Mouse (Mus musculus): ENCODE measurements at regions not wholly inside any gene's neighbourhood (a gene's known extent, or its start where the extent isn't known, plus 50 kb on each side); places are given as distances from the start of the nearest gene placed in this dataset.

DNA sequence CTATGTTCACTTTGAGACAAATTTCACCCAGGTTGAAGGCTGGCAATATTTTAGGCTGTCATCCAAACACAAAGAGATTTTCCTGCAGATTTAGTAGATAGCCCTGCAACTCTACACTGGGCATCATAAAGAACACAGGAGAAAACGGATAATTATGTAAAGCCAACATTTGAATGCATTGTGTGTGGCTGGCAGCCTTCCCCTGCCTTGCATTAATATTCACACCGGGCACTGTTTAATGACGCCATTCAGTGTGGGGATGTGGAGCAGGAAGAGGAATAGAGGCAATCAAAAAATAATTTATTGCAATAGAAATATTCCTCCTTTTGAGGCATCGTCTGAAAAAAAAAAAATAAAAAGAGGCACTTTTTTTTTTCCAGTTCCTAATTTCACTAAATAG is 105.7 kb downstream of the Samd5 start:
- no peak overlapping the region for H3K4me2 ChIP-seq (ENCODE audit: insufficient read depth, low read depth, poor library complexity, severe bottlenecking)
- H3K4me1 ChIP-seq (ENCODE audit: control insufficient read depth in 1 of 2, insufficient read depth in 2 of 2), result no peaks in the 10 kb centered on the region
- dilution Hi-C loops (cut with MboI; ENCODE audit: extremely low pct_ligation_motif_present, extremely low pct_unique_long_range_greater_than_20kb, low sequenced_read_pairs), result no loop called here
- no peaks in the 10 kb centered on the region for H3K9me3 ChIP-seq (replicated peaks; ENCODE audit: low read length)
- no peak overlapping the region for H3K4me3 ChIP-seq (replicated peaks in 1 of 3; ENCODE audit: low read depth in 2 of 3, low read length in 2 of 3, poor library complexity in 1 of 3)
- no peak for DNase-seq (ENCODE audit: extremely low read depth)
- no peaks in the 10 kb centered on the region for H3K36me3 ChIP-seq (replicated peaks in 1 of 2; ENCODE audit: control insufficient read depth in 1 of 2, insufficient read depth in 1 of 2, low read length in 1 of 2)
- TF ChIP-seq E2F4 (IDR thresholded peaks at IDR 0.05; ENCODE audit: insufficient replicate concordance, low read depth, low read length) (no peak), JUND (conservative IDR thresholded peaks at IDR 0.05; ENCODE audit: low read depth, low read length) (no peak), MAFK (IDR thresholded peaks at IDR 0.05; ENCODE audit: insufficient replicate concordance, low read length) (no peak)
- H3K9ac ChIP-seq (ENCODE audit: insufficient read depth, low read depth), result no peak overlapping the region
- in situ Hi-C loops (cut with MboI; ENCODE audit: low pct_ligation_motif_present, low pct_unique_long_range_greater_than_20kb, low sequenced_read_pairs), result no loop called here
- no peak overlapping the region for H3K27ac ChIP-seq (ENCODE audit: insufficient read depth, low read depth)
- H3K79me2 ChIP-seq (replicated peaks; ENCODE audit: control insufficient read depth, extremely low read depth, insufficient read depth, poor library complexity, severe bottlenecking), result no peaks in the 10 kb centered on the region
- no peaks in the 10 kb centered on the region for H3K27me3 ChIP-seq (replicated peaks)

DNA sequence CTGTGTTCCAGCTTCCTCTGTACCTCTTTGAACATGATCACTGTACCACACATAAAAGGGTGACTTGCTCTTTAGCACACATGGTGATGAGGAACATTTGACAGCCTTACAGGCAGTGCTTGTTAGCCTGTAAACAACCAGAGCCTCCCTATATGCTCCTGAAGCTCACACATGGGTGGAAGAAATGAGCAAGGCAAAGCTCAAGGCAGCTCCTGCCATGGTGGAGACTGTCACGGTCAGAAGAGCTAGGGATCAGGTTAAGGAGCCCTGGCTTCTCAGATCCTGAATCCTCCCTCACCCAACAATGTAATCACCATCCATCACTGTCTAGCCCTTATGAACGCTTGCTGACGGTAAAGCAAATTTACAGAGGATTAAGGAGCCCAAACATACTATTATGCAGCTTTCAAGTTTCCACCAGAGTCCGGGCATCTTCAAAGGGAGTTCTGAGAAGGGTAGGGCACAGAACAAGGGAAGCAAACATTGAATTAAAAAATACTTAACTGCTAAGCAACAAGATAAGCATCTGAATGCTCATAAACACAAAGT is 117.4 kb downstream of the Samd5 start:
- Histone ChIP-seq H3K27me3 (replicated peaks) (no peaks in the 10 kb centered on the region), H3K9me3 (replicated peaks; ENCODE audit: low read length) (no peaks in the 10 kb centered on the region), H3K27ac (ENCODE audit: insufficient read depth, low read depth) (no peak overlapping the region), H3K36me3 (replicated peaks in 1 of 2; ENCODE audit: control insufficient read depth in 1 of 2, insufficient read depth in 1 of 2, low read length in 1 of 2) (no peaks in the 10 kb centered on the region), H3K79me2 (replicated peaks; ENCODE audit: control insufficient read depth, extremely low read depth, insufficient read depth, poor library complexity, severe bottlenecking) (no peaks in the 10 kb centered on the region), H3K9ac (ENCODE audit: insufficient read depth, low read depth) (no peak overlapping the region), H3K4me1 (ENCODE audit: control insufficient read depth in 1 of 2, insufficient read depth in 2 of 2) (no peaks in the 10 kb centered on the region), H3K4me3 (replicated peaks in 1 of 3; ENCODE audit: low read depth in 2 of 3, low read length in 2 of 3, poor library complexity in 1 of 3) (no peak overlapping the region), H3K4me2 (ENCODE audit: insufficient read depth, low read depth, poor library complexity, severe bottlenecking) (no peak overlapping the region)
- TF ChIP-seq PAX5 (IDR thresholded peaks at IDR 0.05; ENCODE audit: low read length) (no peak), ELF1 (IDR thresholded peaks at IDR 0.05; ENCODE audit: low read depth, low read length) (no peak), CHD1 (IDR thresholded peaks at IDR 0.05; ENCODE audit: low read depth, low read length) (no peak), KAT2A (IDR thresholded peaks at IDR 0.05; ENCODE audit: insufficient replicate concordance, low read length) (no peak)
- DNase-seq (ENCODE audit: extremely low read depth), result no peak
- in situ Hi-C loops (cut with MboI; ENCODE audit: low pct_ligation_motif_present, low pct_unique_long_range_greater_than_20kb, low sequenced_read_pairs), result no loop called here
- dilution Hi-C loops (cut with MboI; ENCODE audit: extremely low pct_ligation_motif_present, extremely low pct_unique_long_range_greater_than_20kb, low sequenced_read_pairs), result no loop called here

- Histone ChIP-seq H3K4me2 (ENCODE audit: insufficient read depth, low read depth, poor library complexity, severe bottlenecking) (no peak overlapping the region), H3K27ac (ENCODE audit: insufficient read depth, low read depth) (no peak overlapping the region), H3K4me1 (ENCODE audit: control insufficient read depth in 1 of 2, insufficient read depth in 2 of 2) (no peaks in the 10 kb centered on the region), H3K36me3 (replicated peaks in 1 of 2; ENCODE audit: control insufficient read depth in 1 of 2, insufficient read depth in 1 of 2, low read length in 1 of 2) (no peaks in the 10 kb centered on the region), H3K9me3 (replicated peaks; ENCODE audit: low read length) (no peaks in the 10 kb centered on the region), H3K27me3 (replicated peaks) (no peaks in the 10 kb centered on the region), H3K4me3 (replicated peaks in 1 of 3; ENCODE audit: low read depth in 2 of 3, low read length in 2 of 3, poor library complexity in 1 of 3) (no peak overlapping the region), H3K9ac (ENCODE audit: insufficient read depth, low read depth) (no peak overlapping the region), H3K79me2 (replicated peaks; ENCODE audit: control insufficient read depth, extremely low read depth, insufficient read depth, poor library complexity, severe bottlenecking) (no peaks in the 10 kb centered on the region)
- dilution Hi-C loops (cut with MboI; ENCODE audit: extremely low pct_ligation_motif_present, extremely low pct_unique_long_range_greater_than_20kb, low sequenced_read_pairs) (no loop called here), in situ Hi-C loops (cut with MboI; ENCODE audit: low pct_ligation_motif_present, low pct_unique_long_range_greater_than_20kb, low sequenced_read_pairs) (no loop called here)
- no peak for DNase-seq (ENCODE audit: extremely low read depth)
- TF ChIP-seq TCF12 (IDR thresholded peaks at IDR 0.05; ENCODE audit: low read depth, low read length) (no peak), BHLHE40 (IDR thresholded peaks at IDR 0.05; ENCODE audit: low read depth, low read length) (no peak), HCFC1 (IDR thresholded peaks at IDR 0.05; ENCODE audit: low read depth, low read length) (no peak), CHD2 (IDR thresholded peaks at IDR 0.05; ENCODE audit: low read length) (no peak), UBTF (IDR thresholded peaks at IDR 0.05; ENCODE audit: low read depth, low read length) (no peak), JUND (conservative IDR thresholded peaks at IDR 0.05; ENCODE audit: low read depth, low read length) (no peak), USF1 (IDR thresholded peaks at IDR 0.05; ENCODE audit: low read depth, low read length) (no peak), KAT2A (IDR thresholded peaks at IDR 0.05; ENCODE audit: insufficient replicate concordance, low read length) (no peak), SMC3 (IDR thresholded peaks at IDR 0.05; ENCODE audit: low read depth, low read length) (no peak), ZKSCAN1 (IDR thresholded peaks at IDR 0.05; ENCODE audit: borderline replicate concordance, low read depth, low read length) (no peak), MAZ (IDR thresholded peaks at IDR 0.05; ENCODE audit: low read depth, low read length) (no peak), MXI1 (IDR thresholded peaks at IDR 0.05; ENCODE audit: low read depth, low read length) (no peak), ETS1 (conservative IDR thresholded peaks at IDR 0.05; ENCODE audit: low read depth, low read length) (no peak), NRF1 (IDR thresholded peaks at IDR 0.05; ENCODE audit: low read depth, low read length) (no peak), ZC3H11A (IDR thresholded peaks at IDR 0.05; ENCODE audit: low read depth, low read length) (no peak), CTCF (conservative IDR thresholded peaks at IDR 0.05 in 1 of 2, IDR thresholded peaks at IDR 0.05 in 1 of 2; ENCODE audit: low read depth in 2 of 2, low read length in 2 of 2) (no peak), EP300 (IDR thresholded peaks at IDR 0.05; ENCODE audit: low read length) (no peak)
These were observed 117.9 kb downstream of the Samd5 start for GRCm38 (mm10) chr10:9557092-9557491.

Data from CH12.LX (cell line).